Mouse (Mus musculus): ENCODE results near the gene Rbfox2. TPM values are rescaled to one million over a fixed set of nuclear protein-coding genes. Genes with fewer than 3 reads are reported as not detected.

The Rbfox2 gene
- polyA plus RNA-seq, 1 experiment from 2014 or later = 78.4 TPM

Other genes starting within 250 kb of the Rbfox2 start
- gene Apol7a, start 92.1 kb upstream of the Rbfox2 start, polyA plus RNA-seq (2016; fragmentation: Nextera tagmentation; extraction: Ambion mirVana) = not detected in 2 replicates
- gene Apol9a, start 104.1 kb upstream of the Rbfox2 start, polyA plus RNA-seq (2016; fragmentation: Nextera tagmentation; extraction: Ambion mirVana) = not detected in 2 replicates
- not detected in 2 replicates for gene Apol7b, start 140.5 kb upstream of the Rbfox2 start, polyA plus RNA-seq (2016; fragmentation: Nextera tagmentation; extraction: Ambion mirVana)
- gene Apol10a, start 170.0 kb upstream of the Rbfox2 start, polyA plus RNA-seq (2016; fragmentation: Nextera tagmentation; extraction: Ambion mirVana) = not detected in 2 replicates
- gene Apol11a, start 201.3 kb upstream of the Rbfox2 start, polyA plus RNA-seq (2016; fragmentation: Nextera tagmentation; extraction: Ambion mirVana) = not detected in 2 replicates
- not detected in 2 replicates for gene Apol7c, start 226.3 kb upstream of the Rbfox2 start, polyA plus RNA-seq (2016; fragmentation: Nextera tagmentation; extraction: Ambion mirVana)